In the genomic region with DNA sequence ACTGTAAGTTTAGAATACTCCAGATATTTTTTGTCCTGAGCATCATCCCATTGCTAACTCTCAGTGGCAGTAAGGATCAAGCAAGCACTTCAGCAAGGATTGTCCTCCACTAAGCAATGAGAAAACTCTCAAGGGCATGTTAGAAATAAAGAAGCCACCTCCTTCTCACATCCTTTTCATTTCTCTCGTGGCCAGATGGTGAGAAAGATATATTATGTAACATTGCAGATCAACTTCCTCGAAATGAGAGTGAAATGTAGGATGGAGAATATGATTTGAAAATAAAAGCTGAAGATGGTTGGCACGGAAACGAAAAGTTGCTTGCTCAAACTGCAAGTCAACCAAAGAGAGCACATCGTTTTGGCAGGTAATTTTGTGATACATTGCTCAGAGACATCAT, we compare ENCODE assay signal across 22 mouse cellular contexts.
A peak's percentile ranks its signal among the peaks of the same experiment; 100 is the strongest.
DNase-seq lines count a peak whose midpoint lies in the region; ATAC-seq and TF ChIP-seq lines count a peak whose summit lies in the region.
"Had no signal": no experiment of that assay in that cellular context is flagged by ENCODE, and none has a peak within 500 bp of the region (broad histone marks: within the 10 kb centered on the region; RNA-seq: fewer than 3 reads in every experiment).

No protein-coding gene starts in this region.

- intact Hi-C loops in left cerebral cortex, postnatal 4 days (cut with DNase I): no loop called here
- intact Hi-C loops in left cerebral cortex, adult 2 months (cut with DNase I): loop anchor here (10.0 kb wide), 1 partner anchor 1181 kb away; no protein-coding TSS in a partner anchor

- H3K4me3 ChIP-seq in left cerebral cortex, adult 2 months: no peak overlapping the region
- H3K4me3 ChIP-seq: erythroblast, embryonic 14.5 days; forebrain, embryonic 13.5 days; heart, embryonic 13.5 days; intestine, embryonic 15.5 days; limb, embryonic 15.5 days; liver, embryonic 15.5 days; midbrain, embryonic 12.5 days; neural tube, embryonic 13.5 days had no signal

- DNase-seq in frontal cortex, postnatal 10 days (ENCODE audit: low spot score in 2 of 2): no peak
- DNase-seq in left cerebral cortex, adult 11 months (ENCODE audit: low spot score): peak; percentile 48
- no peak for DNase-seq in left cerebral cortex, postnatal 4 days
- DNase-seq in left cerebral cortex, adult 2 months (ENCODE audit: extremely low spot score in 1 of 2, low spot score in 2 of 2): no peak
- peak; percentile 88 for DNase-seq in telencephalon, adult 2 months (ENCODE audit: low read depth, low spot score)
- DNase-seq in cerebellum, adult 8-10 months: no peak
- DNase-seq: adrenal gland, postnatal 36 days; cerebellum, adult 2 months; gastrocnemius, postnatal 10 days; heart, adult 11 months; kidney, adult 9 months; kidney, postnatal 36 days had no signal

- ATAC-seq in frontal cortex, adult (ENCODE audit: low TSS enrichment): peak; percentile 98
- ATAC-seq: intestine, embryonic 15.5 days had no signal

- H3K27ac ChIP-seq in left cerebral cortex, adult 2 months: peak overlapping the region; percentile 51; the same call in 1 of the 2 replicates
- H3K27ac ChIP-seq: forebrain, embryonic 13.5 days; heart, embryonic 13.5 days; hindbrain, embryonic 14.5 days; intestine, embryonic 15.5 days; limb, embryonic 15.5 days; liver, embryonic 15.5 days; midbrain, embryonic 12.5 days; neural tube, embryonic 13.5 days had no signal

- no peak for TF ChIP-seq CTCF in left cerebral cortex, adult 2 months (IDR thresholded peaks at IDR 0.05)

Comparison
In these comparisons a context has a peak if more than half of its experiments do, and no peak if none do; other contexts are left out.
1. DNase-seq: peak in left cerebral cortex, adult 11 months (single experiment) and telencephalon, adult 2 months (single experiment); none in frontal cortex, postnatal 10 days (0 of 2), left cerebral cortex, postnatal 4 days (single experiment), left cerebral cortex, adult 2 months (0 of 2) and cerebellum, adult 8-10 months (single experiment).